In the genomic region with DNA sequence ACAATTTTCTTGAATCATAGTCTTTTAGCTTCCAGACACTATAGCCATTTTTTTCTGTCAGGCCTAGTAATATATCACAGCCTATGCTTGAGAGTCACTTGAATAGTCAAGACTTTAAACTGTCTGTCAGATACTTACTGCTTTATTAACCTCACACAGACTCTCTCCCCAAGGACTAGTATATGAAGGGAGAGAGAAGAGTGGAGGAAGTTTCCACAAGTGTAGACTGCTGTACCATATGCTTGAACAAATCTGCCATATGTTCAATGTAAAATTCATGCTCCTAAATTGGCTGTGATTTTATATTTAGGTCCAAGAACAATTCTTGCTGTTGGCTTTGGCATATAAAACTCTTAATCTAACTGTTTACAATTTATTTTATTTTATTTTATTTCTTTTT, we compare ENCODE assay signal across 18 mouse cellular contexts.
"Had no signal": no experiment of that assay in that cellular context is flagged by ENCODE, and none has a peak within 500 bp of the region (broad histone marks: within the 10 kb centered on the region; RNA-seq: fewer than 3 reads in every experiment).

No protein-coding gene starts in this region.

- H3K27me3 ChIP-seq: kidney, embryonic 15.5 days; liver, embryonic 13.5 days; midbrain, embryonic 13.5 days; neural tube, embryonic 13.5 days had no signal

- H3K27ac ChIP-seq: kidney, embryonic 15.5 days; left cerebral cortex, adult 2 months; liver, embryonic 13.5 days; midbrain, embryonic 13.5 days; neural tube, embryonic 13.5 days; stomach, postnatal 0 days had no signal

- H3K9ac ChIP-seq: kidney, embryonic 15.5 days; liver, embryonic 13.5 days; midbrain, embryonic 13.5 days; neural tube, embryonic 13.5 days had no signal

- H3K9me3 ChIP-seq: kidney, embryonic 15.5 days; liver, embryonic 13.5 days; midbrain, embryonic 13.5 days; neural tube, embryonic 13.5 days had no signal

- H3K4me3 ChIP-seq: kidney, embryonic 15.5 days; left cerebral cortex, adult 2 months; liver, embryonic 13.5 days; midbrain, embryonic 13.5 days; myocyte; neural tube, embryonic 13.5 days had no signal

- H3K4me1 ChIP-seq: kidney, embryonic 15.5 days; liver, embryonic 13.5 days; midbrain, embryonic 13.5 days; neural tube, embryonic 13.5 days had no signal

- DNase-seq: kidney, adult 8-10 months; kidney, postnatal 14 days; kidney, postnatal 4 days; liver, embryonic 13.5 days; lung, adult 2 months; lung, postnatal 14 days; lung, postnatal 4 days; retina, postnatal 1 day; right cerebral cortex, postnatal 14 days; right cerebral cortex, postnatal 4 days; thymus, postnatal 36 days had no signal

- H3K36me3 ChIP-seq: kidney, embryonic 15.5 days; liver, embryonic 13.5 days; midbrain, embryonic 13.5 days; neural tube, embryonic 13.5 days had no signal

- ATAC-seq: midbrain, embryonic 13.5 days; midbrain, embryonic 16.5 days had no signal

- H3K4me2 ChIP-seq: kidney, embryonic 15.5 days; liver, embryonic 13.5 days; midbrain, embryonic 13.5 days; neural tube, embryonic 13.5 days had no signal
